Mouse (Mus musculus): ENCODE results near the gene AF067061. TPM values are rescaled to one million over a fixed set of nuclear protein-coding genes. Genes with fewer than 3 reads are reported as not detected.
"Not testable (repeated sequence)": the region's sequence is repeated elsewhere in the genome, so short reads cannot be mapped to it uniquely, and the experiment has no call there.

Gene AF067061
- not detected for total RNA-seq (2021)
- long read RNA-seq, experiment 1, result 0 reads
- long read RNA-seq, experiment 2, result 0 reads

GRCm38 (mm10) chr13:120262870-120263269, at the start of gene AF067061:
AF067061 (plus strand) TSS chr13:120263114.
- intact Hi-C loops (cut with DNase I); DNase-seq: not testable (repeated sequence)

DNA sequence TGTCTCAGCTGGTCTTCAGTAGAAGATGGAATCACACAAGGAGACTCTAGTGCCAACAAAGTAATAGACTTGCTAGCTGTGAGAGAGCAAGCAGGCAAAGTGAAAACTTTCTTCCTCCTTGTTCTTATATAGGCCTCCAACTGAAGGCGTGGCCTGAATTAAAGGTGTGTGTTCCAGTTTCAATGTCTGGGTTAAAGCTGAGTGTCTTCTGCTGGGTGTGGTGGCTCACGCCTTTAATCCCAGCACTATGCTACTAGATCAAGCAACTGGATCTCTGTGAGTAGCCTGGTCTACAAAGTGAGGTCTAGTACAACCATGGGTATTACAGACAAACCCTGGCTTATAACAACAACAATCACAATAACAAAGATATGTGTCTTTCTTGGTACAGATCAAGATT, 47.1 kb upstream of the AF067061 start, which contains the start of gene Gm21762:
Gene Gm21762, minus strand, starts transcription at position 101 of the 400 bp plus-strand sequence.
- intact Hi-C loops (cut with DNase I); DNase-seq: not testable (repeated sequence)

- intact Hi-C loops (cut with DNase I), result not testable (repeated sequence)
Measured at GRCm38 (mm10) chr13:120220922-120221321, 42.0 kb upstream of the AF067061 start.

GRCm38 (mm10) chr13:120223012-120223659, 39.8 kb upstream of the AF067061 start:
- intact Hi-C loops (cut with DNase I); DNase-seq: not testable (repeated sequence)

More at GRCm38 (mm10) chr13:120220922-120221321, 42.0 kb upstream of the AF067061 start:
- not testable (repeated sequence) for DNase-seq

DNA sequence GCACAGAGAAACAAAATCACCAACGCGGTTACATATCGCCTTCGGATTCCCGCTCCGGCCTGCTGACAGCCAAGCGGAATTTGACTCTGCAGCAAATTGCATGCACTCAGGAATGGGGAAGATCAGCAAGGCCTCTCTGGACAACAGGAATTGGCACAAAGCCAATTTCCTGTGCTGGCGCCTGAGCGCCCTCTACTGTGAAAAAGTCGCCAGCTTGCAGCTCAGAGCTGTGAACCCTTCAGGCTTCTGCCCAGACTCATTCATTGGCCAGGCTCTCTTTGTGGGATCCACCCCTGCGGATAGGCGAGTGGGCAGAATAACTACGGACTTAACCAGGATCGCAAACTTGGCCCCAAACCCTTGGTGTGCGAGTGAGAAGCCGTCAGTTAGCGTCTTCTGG, 31.1 kb upstream of the AF067061 start:
- DNase-seq; intact Hi-C loops (cut with DNase I): not testable (repeated sequence)

- intact Hi-C loops (cut with DNase I); DNase-seq: not testable (repeated sequence)
Measured at GRCm38 (mm10) chr13:120232447-120233049, 30.4 kb upstream of the AF067061 start.

- intact Hi-C loops (cut with DNase I); DNase-seq: not testable (repeated sequence)
Measured at GRCm38 (mm10) chr13:120238811-120239210, 24.1 kb upstream of the AF067061 start, which contains the start of gene Gm21731. Gm21731 (plus strand) TSS chr13:120239111.

- intact Hi-C loops (cut with DNase I); DNase-seq: not testable (repeated sequence)
Measured at GRCm38 (mm10) chr13:120251208-120251924, 11.5 kb upstream of the AF067061 start.

DNA sequence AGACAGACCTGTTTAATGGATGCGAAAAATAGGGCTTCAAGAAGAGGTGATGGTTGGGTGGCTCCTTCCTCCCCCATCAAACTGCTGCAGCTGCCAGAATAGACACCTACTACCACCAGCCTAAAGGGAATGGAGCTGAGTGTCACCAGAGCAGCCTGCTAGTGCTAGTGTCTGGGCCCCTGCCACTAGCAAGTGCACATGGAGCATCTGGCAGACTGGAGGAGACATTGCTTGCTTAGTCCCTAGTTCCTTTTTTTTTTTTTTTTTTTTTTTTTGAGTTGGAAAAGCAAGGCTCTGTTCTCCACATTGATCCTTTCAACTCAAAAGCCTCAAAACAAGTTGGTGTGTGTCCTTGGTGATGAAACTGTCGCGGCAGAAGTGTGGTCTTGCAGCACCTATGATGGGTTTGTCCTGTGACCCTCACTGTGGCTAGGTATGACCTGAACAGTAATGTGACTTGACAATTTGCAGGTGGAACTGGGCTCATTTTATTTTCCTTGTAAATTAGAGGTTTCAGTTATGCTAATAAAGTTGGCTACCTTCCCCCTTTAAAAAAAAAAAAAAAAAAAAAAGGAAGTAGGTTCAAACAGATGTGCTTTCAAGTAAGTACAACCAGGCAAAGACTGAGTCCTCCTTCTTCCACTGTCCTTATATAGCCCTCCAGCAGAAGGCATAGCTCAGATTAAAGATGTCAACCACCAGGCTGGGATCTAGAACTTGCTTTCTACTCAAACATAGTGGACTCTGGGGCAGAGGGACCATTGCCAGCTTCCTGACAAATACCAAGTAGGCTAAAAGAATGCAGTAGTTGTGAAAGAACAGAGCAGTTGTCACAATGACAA, 3.9 kb upstream of the AF067061 start:
- not testable (repeated sequence) for DNase-seq

GRCm38 (mm10) chr13:120259718-120260117, 3.2 kb upstream of the AF067061 start:
- intact Hi-C loops (cut with DNase I); DNase-seq: not testable (repeated sequence)

More for the DNA sequence above, 3.9 kb upstream of the AF067061 start:
- intact Hi-C loops (cut with DNase I), result not testable (repeated sequence)

DNA sequence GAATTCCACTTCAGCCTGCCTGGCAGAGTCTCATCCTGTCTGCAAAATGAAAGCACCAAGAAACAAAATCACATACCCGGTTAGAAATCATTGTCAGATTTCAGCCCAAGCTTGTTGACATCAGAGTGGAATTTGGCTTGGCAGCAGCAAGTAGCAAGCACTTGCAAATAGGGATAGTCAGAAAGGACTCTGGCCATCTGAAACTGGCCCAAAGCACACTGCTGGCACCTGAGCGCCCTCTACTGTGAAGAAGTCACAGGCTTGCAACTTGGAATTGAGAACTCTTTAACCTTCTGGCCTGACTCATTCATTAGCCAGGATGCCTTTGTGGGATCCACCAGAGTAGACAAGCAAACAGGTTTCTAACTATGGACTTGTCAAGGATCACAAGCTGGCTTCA, 14.9 kb downstream of the AF067061 start:
- DNase-seq; intact Hi-C loops (cut with DNase I): not testable (repeated sequence)

- DNase-seq, result no peak
- intact Hi-C loops (cut with DNase I), result no loop called here
Measured at GRCm38 (mm10) chr13:120278784-120279183, 15.9 kb downstream of the AF067061 start.

DNA sequence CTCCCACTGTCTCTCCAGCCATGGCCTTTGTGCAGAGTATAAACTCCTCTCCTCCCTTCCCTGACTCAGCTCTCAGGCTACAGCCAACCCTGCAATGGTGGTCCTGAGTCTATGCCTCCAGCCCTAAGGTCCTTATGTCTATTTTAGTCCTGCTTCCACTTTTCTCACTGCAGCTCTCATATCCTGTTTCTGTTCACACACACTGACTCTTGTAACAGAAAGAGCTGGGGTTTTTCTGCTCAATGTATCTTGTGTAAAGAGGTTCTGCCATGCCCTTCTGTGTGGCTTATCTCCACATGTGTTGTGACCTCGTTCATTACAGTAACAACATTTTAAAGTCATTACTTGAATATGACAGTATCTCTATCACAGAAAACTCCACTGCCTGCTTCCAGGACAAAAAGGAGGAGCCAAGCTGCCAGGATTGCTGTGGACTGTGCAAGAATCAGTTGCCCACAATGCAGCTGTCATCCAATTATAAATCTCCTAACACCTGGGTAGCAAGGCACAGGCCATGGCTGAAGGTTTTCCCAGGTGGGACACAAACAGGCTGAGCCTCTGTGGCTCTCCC, 36.5 kb downstream of the AF067061 start:
- no peak for DNase-seq
- intact Hi-C loops (cut with DNase I), result no loop called here

DNA sequence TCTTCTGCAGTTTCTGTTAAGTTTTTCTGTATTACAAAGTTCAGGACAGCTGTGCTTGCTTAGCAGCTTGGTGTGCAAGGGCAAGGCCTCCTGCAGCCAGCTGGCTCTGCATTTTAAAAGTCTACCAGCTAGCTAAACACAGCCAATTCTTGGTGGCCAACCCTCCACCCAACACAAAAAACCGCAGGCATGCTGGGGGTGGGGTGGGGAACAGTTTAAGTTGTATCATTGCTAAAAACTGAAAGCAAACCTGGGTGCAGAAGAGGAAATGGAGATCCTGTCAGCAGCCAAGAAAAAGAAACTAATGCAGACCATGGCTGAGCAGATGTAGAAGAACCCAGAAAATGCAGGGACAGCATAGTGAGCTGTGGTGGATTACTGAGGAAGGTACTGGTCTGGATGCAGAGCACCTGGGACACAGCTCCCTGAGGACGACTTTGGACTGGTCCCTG, 37.1 kb downstream of the AF067061 start, which contains the start of gene BC147527:
Gene BC147527, plus strand, starts transcription at position 402 of the 452 bp plus-strand sequence.
- DNase-seq, result no peak
- intact Hi-C loops (cut with DNase I), result no loop called here

- DNase-seq, result no peak
- intact Hi-C loops (cut with DNase I), result no loop called here
Measured at GRCm38 (mm10) chr13:120300853-120301252, 37.9 kb downstream of the AF067061 start.

DNA sequence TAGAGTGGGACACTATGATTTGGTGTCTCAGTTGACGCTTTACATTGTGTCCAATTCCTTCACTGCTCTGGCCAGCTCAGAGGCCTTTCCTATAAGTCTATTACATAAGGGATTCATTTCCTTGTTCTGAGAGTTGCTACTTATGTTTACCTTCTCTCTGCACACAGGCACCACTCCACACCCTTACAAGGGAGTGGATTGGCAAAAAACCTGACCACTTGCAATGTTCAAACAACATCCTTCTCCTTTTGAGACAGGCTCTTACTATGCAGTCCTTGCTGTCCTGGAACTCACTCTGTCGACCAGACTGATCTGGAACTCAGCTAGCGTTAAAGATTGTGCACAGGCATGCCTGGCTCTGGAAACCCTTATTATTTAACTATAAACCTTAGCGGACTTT, 47.8 kb downstream of the AF067061 start:
- intact Hi-C loops (cut with DNase I), result no loop called here
- DNase-seq, result no peak

- intact Hi-C loops (cut with DNase I), result no loop called here
- DNase-seq, result peak in 1 of 2 experiments; percentile 6
Measured at GRCm38 (mm10) chr13:120313584-120313983, 50.7 kb downstream of the AF067061 start.

Measured in heart, postnatal 14 days (tissue).